Mouse (Mus musculus) B cell, adult (primary cell): ENCODE results near the gene Ager. TPM values are rescaled to one million over a fixed set of nuclear protein-coding genes. Genes with fewer than 3 reads are reported as not detected.

Experiments used
- total RNA-seq: library from RNA; stranded (reverse); gene quantifications from 4 replicates; pipeline ENCODE4 v1.2.4, GENCODE M21; 2023; ENCODE audit not compliant: inconsistent age

The Ager gene
- total RNA-seq, result 3.9 to 4.7 TPM (median 4.7 TPM) in 4 replicates

GRCm38 (mm10) chr17:34597566-34598095, at the start of gene Ager:
Gene Ager (plus strand): TSS chr17:34597862.

GRCm38 (mm10) chr17:34564003-34564421, 33.6 kb upstream of the Ager start, which contains the start of gene Notch4:
Gene Notch4 (plus strand): TSS chr17:34564268.

GRCm38 (mm10) chr17:34589681-34590101, 8.0 kb upstream of the Ager start, which contains the start of gene Gpsm3:
Gene Gpsm3 (plus strand): TSS chr17:34589806.

GRCm38 (mm10) chr17:34591029-34591993, 6.4 kb upstream of the Ager start, which contains the start of gene Pbx2:
Gene Pbx2 (plus strand): TSS chr17:34591266.

GRCm38 (mm10) chr17:34603375-34604060, 5.9 kb downstream of the Ager start, which contains the start of gene Rnf5:
Gene Rnf5 (minus strand): TSS chr17:34603690.

GRCm38 (mm10) chr17:34604061-34604508, 6.4 kb downstream of the Ager start, which contains the start of gene Agpat1:
Gene Agpat1 (plus strand): TSS chr17:34604262.

GRCm38 (mm10) chr17:34615871-34616270, 18.2 kb downstream of the Ager start, which contains the start of gene Egfl8:
Gene Egfl8 (minus strand): TSS chr17:34615971.

GRCm38 (mm10) chr17:34627943-34628643, 30.4 kb downstream of the Ager start, which contains the start of gene Ppt2:
Gene Ppt2 (minus strand): TSS chr17:34628510.

GRCm38 (mm10) chr17:34629221-34629751, 31.6 kb downstream of the Ager start, which contains the start of gene Prrt1:
Gene Prrt1 (plus strand): TSS chr17:34629533.

GRCm38 (mm10) chr17:34644608-34645007, 46.9 kb downstream of the Ager start, which contains the start of gene Fkbpl:
Gene Fkbpl (plus strand): TSS chr17:34644764.

GRCm38 (mm10) chr17:34646906-34647787, 49.5 kb downstream of the Ager start, which contains the start of gene Atf6b:
Gene Atf6b (plus strand): TSS chr17:34647146.

Other genes starting within 250 kb of the Ager start
- gene Btnl2, start 243.0 kb upstream of the Ager start, total RNA-seq, result 8.2 to 10.9 TPM (median 10.3 TPM) in 4 replicates
- 2.5 to 3.5 TPM (median 3.1 TPM) in 4 replicates for gene Btnl1, start 220.7 kb upstream of the Ager start, total RNA-seq
- gene BC051142, start 199.0 kb upstream of the Ager start, total RNA-seq, result 6.3 to 23.1 TPM (median 16.8 TPM) in 4 replicates
- gene Btnl4, start 120.5 kb upstream of the Ager start, total RNA-seq, result not detected in 4 replicates
- gene Btnl6, start 80.5 kb upstream of the Ager start, total RNA-seq, result not detected in 4 replicates
- gene Notch4, start 33.6 kb upstream of the Ager start, total RNA-seq, result 0.21 to 2.0 TPM (median 1.6 TPM) in 4 replicates
- 116 to 126 TPM (median 122 TPM) in 4 replicates for gene Gpsm3, start 8.1 kb upstream of the Ager start, total RNA-seq
- gene Pbx2, start 6.6 kb upstream of the Ager start, total RNA-seq, result 51.6 to 61.4 TPM (median 59.6 TPM) in 4 replicates
- gene Rnf5, start 5.8 kb downstream of the Ager start, total RNA-seq, result 30.2 to 36.8 TPM (median 35.2 TPM) in 4 replicates
- gene Agpat1, start 6.4 kb downstream of the Ager start, total RNA-seq, result 58.3 to 69.5 TPM (median 62.3 TPM) in 4 replicates
- gene Egfl8, start 18.1 kb downstream of the Ager start, total RNA-seq, result 0.66 to 0.67 TPM in 2 of 4 replicates, not detected in the others
- gene Ppt2, start 30.6 kb downstream of the Ager start, total RNA-seq, result 3.3 to 5.0 TPM (median 4.2 TPM) in 4 replicates
- 0.84 TPM in 1 of 4 replicates, not detected in the others for gene Prrt1, start 31.7 kb downstream of the Ager start, total RNA-seq
- gene Fkbpl, start 46.9 kb downstream of the Ager start, total RNA-seq, result 2.6 to 5.5 TPM (median 2.9 TPM) in 4 replicates
- 66.4 to 79.2 TPM (median 74.6 TPM) in 4 replicates for gene Atf6b, start 49.3 kb downstream of the Ager start, total RNA-seq
- gene Tnxb, start 72.7 kb downstream of the Ager start, total RNA-seq, result 0.09 to 0.22 TPM (median 0.22 TPM) in 3 of 4 replicates, not detected in the other
- 1.8 to 3.2 TPM (median 2.4 TPM) in 4 replicates for gene C4b, start 146.0 kb downstream of the Ager start, total RNA-seq
- not detected in 4 replicates for gene Cyp21a1, start 206.7 kb downstream of the Ager start, total RNA-seq
- 60.8 to 71.7 TPM (median 69.2 TPM) in 4 replicates for gene Stk19, start 239.1 kb downstream of the Ager start, total RNA-seq
- gene Dxo, start 239.2 kb downstream of the Ager start, total RNA-seq, result 75.3 to 85.7 TPM (median 83.7 TPM) in 4 replicates